9 mouse cellular contexts compared by ENCODE assay signal in the genomic region with DNA sequence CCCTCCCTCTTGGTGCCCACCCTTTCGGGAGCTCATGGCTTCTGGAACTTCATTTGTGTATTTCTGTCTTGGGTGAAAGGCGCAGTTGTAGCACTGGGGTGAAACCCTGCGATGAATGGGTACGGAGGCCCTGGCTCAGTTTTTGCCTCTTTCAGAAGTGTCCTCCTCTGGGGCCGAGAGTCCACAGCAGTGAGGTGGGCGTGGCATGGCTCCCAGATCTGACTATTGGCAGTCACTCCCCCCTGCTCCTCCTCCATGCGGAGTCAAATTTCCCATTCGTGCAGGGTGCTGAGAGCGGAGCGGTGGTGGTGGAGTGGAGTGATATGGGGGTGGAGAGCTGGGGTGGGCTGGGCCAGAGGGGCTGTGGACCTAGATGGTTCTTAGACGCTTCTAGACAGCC. TPM values are rescaled to one million over a fixed set of nuclear protein-coding genes. Genes with fewer than 3 reads are reported as not detected.
DNase-seq lines count a peak whose midpoint lies in the region; ATAC-seq and TF ChIP-seq lines count a peak whose summit lies in the region.
"Had no signal": no experiment of that assay in that cellular context is flagged by ENCODE, and none has a peak within 500 bp of the region (broad histone marks: within the 10 kb centered on the region; RNA-seq: fewer than 3 reads in every experiment).

No protein-coding gene starts in this region.

- 0 out of 2 replicates have a peak, but pooled peaks have one; percentile 51 for ATAC-seq in forebrain, embryonic 11.5 days (replicated peaks; ENCODE audit: low FRiP score)
- no peak for ATAC-seq in forebrain, embryonic 16.5 days
- no peak; the same call in 1 of the 2 replicates for ATAC-seq in intestine, embryonic 14.5 days (replicated peaks; ENCODE audit: low FRiP score, low TSS enrichment, low read depth)
- peak; percentile 83 for ATAC-seq in liver, postnatal 0 days

- 20% methylated on average over 11 of the region's 11 CpGs for WGBS in forebrain, embryonic 11.5 days
- 19% methylated on average over 11 of the region's 11 CpGs for WGBS in forebrain, embryonic 16.5 days
- 17% methylated on average over 11 of the region's 11 CpGs for WGBS in intestine, embryonic 14.5 days
- WGBS in liver, postnatal 0 days (ENCODE audit: insufficient replicate concordance): 46% methylated on average over 11 of the region's 11 CpGs

- TF ChIP-seq CTCF in brain, embryonic 14.5 days (IDR thresholded peaks at IDR 0.05; ENCODE audit: borderline replicate concordance, extremely low read depth, insufficient read depth, insufficient read length): no peak
- TF ChIP-seq CTCF in liver, postnatal 0 days (IDR thresholded peaks at IDR 0.05; ENCODE audit: low read depth): no peak

- H3K27ac ChIP-seq in forebrain, embryonic 11.5 days (ENCODE audit: low read depth, low read length): no peak overlapping the region
- H3K27ac ChIP-seq in forebrain, embryonic 16.5 days (ENCODE audit: low read length): no peak overlapping the region
- H3K27ac ChIP-seq in intestine, embryonic 14.5 days (ENCODE audit: low read depth): no peak overlapping the region
- H3K27ac ChIP-seq in liver, postnatal 0 days (ENCODE audit: low read depth): 0 out of 2 replicates have a peak overlapping the region, but pooled peaks have one; percentile 9

- no peak overlapping the region for H3K4me2 ChIP-seq in forebrain, embryonic 11.5 days (ENCODE audit: low read depth, low read length, severe bottlenecking)
- no peak overlapping the region for H3K4me2 ChIP-seq in forebrain, embryonic 16.5 days (ENCODE audit: low read length)
- peak overlapping the region; percentile 30 for H3K4me2 ChIP-seq in intestine, embryonic 14.5 days (ENCODE audit: low read length)
- H3K4me2 ChIP-seq in liver, postnatal 0 days (ENCODE audit: low read depth, low read length): peak overlapping the region; percentile 56

- H3K36me3 ChIP-seq in forebrain, embryonic 11.5 days (ENCODE audit: control insufficient read depth, insufficient read depth, low read length): no peaks in the 10 kb centered on the region
- no peaks in the 10 kb centered on the region for H3K36me3 ChIP-seq in forebrain, embryonic 16.5 days (ENCODE audit: control insufficient read depth, insufficient read depth)
- H3K36me3 ChIP-seq in intestine, embryonic 14.5 days (ENCODE audit: control insufficient read depth, insufficient read depth, low read length): no peaks in the 10 kb centered on the region
- no peaks in the 10 kb centered on the region for H3K36me3 ChIP-seq in liver, postnatal 0 days (replicated peaks; ENCODE audit: insufficient read depth, low read length)

- no peaks in the 10 kb centered on the region for H3K27me3 ChIP-seq in forebrain, embryonic 11.5 days (ENCODE audit: control insufficient read depth, insufficient read depth, low read length)
- H3K27me3 ChIP-seq in forebrain, embryonic 16.5 days (replicated peaks; ENCODE audit: control insufficient read depth, insufficient read depth, low read length): peaks cover 2% of the 10 kb centered on the region; the same call in 1 of the 2 replicates
- no peaks in the 10 kb centered on the region for H3K27me3 ChIP-seq in intestine, embryonic 14.5 days (replicated peaks; ENCODE audit: control insufficient read depth, insufficient read depth, low read length)
- H3K27me3 ChIP-seq in liver, postnatal 0 days (ENCODE audit: insufficient read depth, low read length): no peaks in the 10 kb centered on the region

- H3K4me3 ChIP-seq in forebrain, embryonic 11.5 days (ENCODE audit: low read depth, low read length): no peak overlapping the region
- H3K4me3 ChIP-seq in forebrain, embryonic 16.5 days (replicated peaks; ENCODE audit: low read length): no peak overlapping the region
- H3K4me3 ChIP-seq in intestine, embryonic 14.5 days (ENCODE audit: low read depth, low read length): no peak overlapping the region
- H3K4me3 ChIP-seq in liver, postnatal 0 days (ENCODE audit: low read depth, low read length): no peak overlapping the region

- peaks cover 3% of the 10 kb centered on the region; the same call in 1 of the 2 replicates for H3K4me1 ChIP-seq in forebrain, embryonic 11.5 days (replicated peaks; ENCODE audit: control insufficient read depth, insufficient read depth, low read length)
- H3K4me1 ChIP-seq in forebrain, embryonic 16.5 days (replicated peaks; ENCODE audit: control insufficient read depth, insufficient read depth, low read length): no peaks in the 10 kb centered on the region
- H3K4me1 ChIP-seq in intestine, embryonic 14.5 days (replicated peaks; ENCODE audit: control insufficient read depth, insufficient read depth, low read length): 0 out of 2 replicates have a peak, but pooled peaks cover 4% of the 10 kb centered on the region
- H3K4me1 ChIP-seq in liver, postnatal 0 days (ENCODE audit: insufficient read depth): no peaks in the 10 kb centered on the region

- TF ChIP-seq POLR2A in brain, embryonic 14.5 days (IDR thresholded peaks at IDR 0.05; ENCODE audit: borderline replicate concordance, extremely low read depth, insufficient read depth, insufficient read length, poor library complexity, severe bottlenecking): no peak

- H3K9me3 ChIP-seq in forebrain, embryonic 11.5 days (ENCODE audit: control insufficient read depth, low read length): no peaks in the 10 kb centered on the region
- no peaks in the 10 kb centered on the region for H3K9me3 ChIP-seq in forebrain, embryonic 16.5 days (ENCODE audit: control insufficient read depth, low read length)
- H3K9me3 ChIP-seq in intestine, embryonic 14.5 days (ENCODE audit: control insufficient read depth, low read length): no peaks in the 10 kb centered on the region
- no peaks in the 10 kb centered on the region for H3K9me3 ChIP-seq in liver, postnatal 0 days (ENCODE audit: low read length)

- TF ChIP-seq EP300 in liver, postnatal 0 days (IDR thresholded peaks at IDR 0.05; ENCODE audit: low read depth): no peak

- no peak for DNase-seq in forebrain, embryonic 11.5 days (ENCODE audit: low spot score)
- DNase-seq in brain, embryonic 14.5 days (ENCODE audit: low read depth): peak; percentile 33
- peak; percentile 61 for DNase-seq in intestine, embryonic 14.5 days (ENCODE audit: low spot score)
- peak; percentile 58 for DNase-seq in liver, postnatal 0 days
- no peak for DNase-seq in cerebellum, postnatal 25 days
- no peak for DNase-seq in frontal cortex, adult 2 months (ENCODE audit: extremely low spot score in 1 of 2, low spot score in 1 of 2)
- no peak for DNase-seq in right cerebral cortex, postnatal 14 days

- no peak overlapping the region for H3K9ac ChIP-seq in forebrain, embryonic 11.5 days (ENCODE audit: low read length)
- no peak overlapping the region for H3K9ac ChIP-seq in forebrain, embryonic 16.5 days (replicated peaks; ENCODE audit: low read depth, low read length)
- no peak overlapping the region for H3K9ac ChIP-seq in intestine, embryonic 14.5 days (ENCODE audit: low read length)
- 0 out of 2 replicates have a peak overlapping the region, but pooled peaks have one; percentile 12 for H3K9ac ChIP-seq in liver, postnatal 0 days (replicated peaks)

RNA-seq across cellular contexts. Expression of a gene that starts 3.1 kb away (rescaled TPM):
- 0.25 and 0.32 TPM in 2 replicates for polyA plus RNA-seq in forebrain, embryonic 11.5 days (2014; fragmentation: Nextera tagmentation; extraction: Ambion mirVana)
- 0.15 and 0.27 TPM in 2 replicates for polyA plus RNA-seq in forebrain, embryonic 16.5 days (2015; fragmentation: Nextera tagmentation; extraction: Ambion mirVana)
- 0.24 and 0.27 TPM in 2 replicates for polyA plus RNA-seq in brain, embryonic 14.5 days (2012; rRNA removed)
- polyA plus RNA-seq in intestine, embryonic 14.5 days (2014; fragmentation: Nextera tagmentation; extraction: Ambion mirVana): 0.17 and 0.23 TPM in 2 replicates
- polyA plus RNA-seq in liver, postnatal 0 days (2015; fragmentation: Nextera tagmentation; extraction: Ambion mirVana): 0.06 TPM in 1 of 2 replicates, not detected in the other
- 0.14 and 0.15 TPM in 2 replicates for polyA plus RNA-seq in frontal cortex, adult 2 months (2012; rRNA removed)

RNA-seq across cellular contexts. Expression of a gene that starts 29.7 kb away (rescaled TPM):
- polyA plus RNA-seq in forebrain, embryonic 11.5 days (2014; fragmentation: Nextera tagmentation; extraction: Ambion mirVana): not detected in 2 replicates
- not detected in 2 replicates for polyA plus RNA-seq in forebrain, embryonic 16.5 days (2015; fragmentation: Nextera tagmentation; extraction: Ambion mirVana)
- polyA plus RNA-seq in brain, embryonic 14.5 days (2012; rRNA removed): 0.03 and 0.08 TPM in 2 replicates
- polyA plus RNA-seq in intestine, embryonic 14.5 days (2014; fragmentation: Nextera tagmentation; extraction: Ambion mirVana): not detected in 2 replicates
- not detected in 2 replicates for polyA plus RNA-seq in liver, postnatal 0 days (2015; fragmentation: Nextera tagmentation; extraction: Ambion mirVana)
- polyA plus RNA-seq in frontal cortex, adult 2 months (2012; rRNA removed): 7.3 TPM in 2 replicates
- polyA plus RNA-seq: C2C12 had no signal

Comparison
In these comparisons a context has a peak if more than half of its experiments do, and no peak if none do; other contexts are left out.
1. ATAC-seq: peak in forebrain, embryonic 11.5 days (single experiment) and liver, postnatal 0 days (single experiment); none in forebrain, embryonic 16.5 days (single experiment) and intestine, embryonic 14.5 days (single experiment).
2. DNase-seq: peak in brain, embryonic 14.5 days (single experiment), intestine, embryonic 14.5 days (single experiment) and liver, postnatal 0 days (single experiment); none in forebrain, embryonic 11.5 days (single experiment), cerebellum, postnatal 25 days (0 of 2), frontal cortex, adult 2 months (0 of 2) and right cerebral cortex, postnatal 14 days (single experiment).
3. H3K4me2 ChIP-seq: peak in intestine, embryonic 14.5 days (single experiment) and liver, postnatal 0 days (single experiment); none in forebrain, embryonic 11.5 days (single experiment) and forebrain, embryonic 16.5 days (single experiment).